Mouse (Mus musculus) lung, embryonic 16.5 days (tissue): ENCODE data around the gene Rrp1b. TPM values are rescaled to one million over a fixed set of nuclear protein-coding genes. Genes with fewer than 3 reads are reported as not detected.
"Not testable (repeated sequence)": the region's sequence is repeated elsewhere in the genome, so short reads cannot be mapped to it uniquely, and the experiment has no call there.

ENCODE experiments used
- ATAC-seq: fragments of 200-750 bp; cut with Nextera tagmentation; 2 replicates; pipeline ENCODE4 v1.8.0; 2017; ENCODE audit warnings: low read depth, mild to moderate bottlenecking, moderate library complexity
- H3K27ac ChIP-seq: fragments of 300-500 bp; sonication (generic); 2 replicates; pipeline ENCODE4 v1.5.1; 2014; ENCODE audit warnings: mild to moderate bottlenecking, control low read depth, low read length
- H3K27me3 ChIP-seq: fragments of 300-500 bp; sonication (generic); 2 replicates; pipeline ENCODE4 v1.6.1; 2014; ENCODE audit warnings: low read depth, low read length, mixed read lengths; ENCODE audit not compliant: control insufficient read depth, insufficient read depth
- H3K36me3 ChIP-seq: fragments of 300-500 bp; sonication (generic); 2 replicates; pipeline ENCODE4 v1.6.1; 2014; ENCODE audit warnings: low read length; ENCODE audit not compliant: control insufficient read depth, insufficient read depth
- H3K4me1 ChIP-seq: fragments of 300-500 bp; sonication (generic); replicated peaks from 2 replicates; pipeline ENCODE4 v1.6.1; 2014; ENCODE audit warnings: low read length, mixed read lengths; ENCODE audit not compliant: control insufficient read depth, insufficient read depth
- H3K4me2 ChIP-seq: fragments of 300-500 bp; sonication (generic); 2 replicates; pipeline ENCODE4 v1.6.1; 2014; ENCODE audit warnings: low read depth, low read length, control low read depth
- H3K4me3 ChIP-seq: fragments of 300-500 bp; sonication (generic); 2 replicates; pipeline ENCODE4 v1.5.1; 2014; ENCODE audit warnings: mild to moderate bottlenecking, low read length, control low read depth
- H3K9ac ChIP-seq: fragments of 300-500 bp; sonication (generic); 2 replicates; pipeline ENCODE4 v1.6.1; 2014; ENCODE audit warnings: low read length, control low read depth
- H3K9me3 ChIP-seq: fragments of 300-500 bp; sonication (generic); 2 replicates; pipeline ENCODE4 v1.6.1; 2016; ENCODE audit warnings: low read length; ENCODE audit not compliant: control insufficient read depth
- WGBS: fragments of 180-500 bp; shearing (Covaris S2); extraction: QIAGEN DNeasy Blood & Tissue Kit; methylation state at CpG from one replicate; pipeline ENCODE4 v1.1.7; 2014; 5-methylcytosine and 5-hydroxymethylcytosine counted together
- polyA plus RNA-seq: library from polyadenylated mRNA; unstranded; fragments of >200 nt; fragmentation: Nextera tagmentation; extraction: Ambion mirVana; gene quantifications from 2 replicates; pipeline ENCODE4 v1.2.1, GENCODE M21; 2015

The Rrp1b gene
- polyA plus RNA-seq, 1 experiment from 2014 or later, result 58.5 TPM

GRCm38 (mm10) chr17:32063654-32064053 is 27.8 kb downstream of the Rrp1b start:
- WGBS, result 63% methylated on average over 2 of the region's 2 CpGs
- Histone ChIP-seq H3K4me3 (no peak overlapping the region), H3K9me3 (no peaks in the 10 kb centered on the region), H3K27me3 (no peaks in the 10 kb centered on the region), H3K9ac (no peak overlapping the region), H3K27ac (no peak overlapping the region), H3K4me2 (no peak overlapping the region), H3K4me1 (no peaks in the 10 kb centered on the region), H3K36me3 (peaks cover 18% of the 10 kb centered on the region)
- no peak for ATAC-seq

GRCm38 (mm10) chr17:32064762-32065161 is 28.9 kb downstream of the Rrp1b start:
- not testable (repeated sequence) for H3K4me3 ChIP-seq, H3K27ac ChIP-seq, H3K27me3 ChIP-seq, H3K4me1 ChIP-seq, H3K4me2 ChIP-seq, H3K9ac ChIP-seq, ATAC-seq, H3K9me3 ChIP-seq
- H3K36me3 ChIP-seq, result peaks cover 17% of the 10 kb centered on the region
- WGBS, result 75% methylated on average over 8 of the region's 8 CpGs

DNA sequence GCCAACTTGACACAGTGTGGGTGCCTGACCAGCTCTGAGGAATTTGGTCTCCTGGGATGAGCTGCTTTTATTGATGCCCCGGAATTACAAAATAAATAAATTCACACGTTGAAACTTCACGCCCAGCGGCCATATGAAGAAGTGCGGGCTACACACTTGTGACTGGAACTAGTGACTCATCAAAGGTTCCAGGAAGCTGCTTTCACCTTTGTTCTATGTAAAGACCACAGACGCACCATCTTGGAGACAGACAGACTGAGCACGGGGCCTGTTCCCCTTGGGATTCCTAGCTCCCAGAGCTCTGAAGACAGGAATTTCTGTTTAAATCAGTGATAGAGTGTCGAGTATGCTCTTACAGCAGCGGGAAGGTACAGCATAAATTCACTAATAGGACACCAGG is 31.6 kb downstream of the Rrp1b start:
- Histone ChIP-seq H3K27me3 (no peaks in the 10 kb centered on the region), H3K4me2 (no peak overlapping the region), H3K4me1 (no peaks in the 10 kb centered on the region), H3K9me3 (no peaks in the 10 kb centered on the region), H3K9ac (no peak overlapping the region), H3K4me3 (no peak overlapping the region), H3K36me3 (no peaks in the 10 kb centered on the region), H3K27ac (no peak overlapping the region)
- WGBS, result 59% methylated on average over 9 of the region's 9 CpGs
- ATAC-seq, result no peak

DNA sequence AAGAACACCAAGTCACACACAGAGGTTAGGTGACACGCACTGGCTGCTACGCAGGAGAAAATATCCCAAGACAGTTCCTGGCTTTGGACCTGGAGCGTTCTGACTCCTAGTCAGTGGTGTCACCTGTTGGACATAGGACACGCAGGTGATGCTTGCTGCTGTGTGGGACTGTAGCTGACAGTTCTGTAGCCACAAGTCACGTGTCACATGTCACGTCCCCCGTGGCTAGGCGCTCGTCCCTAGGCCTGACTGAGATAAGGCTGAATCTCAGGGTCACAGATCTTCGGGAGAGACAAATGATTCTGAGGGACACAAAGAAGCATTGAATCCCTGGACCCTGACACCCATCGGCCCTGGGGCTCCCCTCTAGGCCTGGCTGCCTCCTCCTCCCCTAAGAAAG is 32.5 kb downstream of the Rrp1b start:
- Histone ChIP-seq H3K27me3 (no peaks in the 10 kb centered on the region), H3K4me3 (no peak overlapping the region), H3K4me2 (no peak overlapping the region), H3K36me3 (no peaks in the 10 kb centered on the region), H3K4me1 (no peaks in the 10 kb centered on the region), H3K9me3 (no peaks in the 10 kb centered on the region), H3K27ac (no peak overlapping the region), H3K9ac (no peak overlapping the region)
- WGBS, result 80% methylated on average over 11 of the region's 11 CpGs
- ATAC-seq, result no peak

GRCm38 (mm10) chr17:32068810-32069209 is 32.9 kb downstream of the Rrp1b start:
- Histone ChIP-seq H3K36me3 (no peaks in the 10 kb centered on the region), H3K4me1 (no peaks in the 10 kb centered on the region), H3K4me3 (no peak overlapping the region), H3K27me3 (no peaks in the 10 kb centered on the region), H3K9ac (no peak overlapping the region), H3K27ac (no peak overlapping the region), H3K9me3 (no peaks in the 10 kb centered on the region), H3K4me2 (no peak overlapping the region)
- WGBS, result 88% methylated on average over 2 of the region's 2 CpGs
- ATAC-seq, result no peak

- 4% methylated on average over 2 of the region's 2 CpGs for WGBS
- peak; percentile 51; the same call in 1 of the 2 replicates for ATAC-seq
These were observed 37.5 kb downstream of the Rrp1b start for GRCm38 (mm10) chr17:32073359-32073758.

DNA sequence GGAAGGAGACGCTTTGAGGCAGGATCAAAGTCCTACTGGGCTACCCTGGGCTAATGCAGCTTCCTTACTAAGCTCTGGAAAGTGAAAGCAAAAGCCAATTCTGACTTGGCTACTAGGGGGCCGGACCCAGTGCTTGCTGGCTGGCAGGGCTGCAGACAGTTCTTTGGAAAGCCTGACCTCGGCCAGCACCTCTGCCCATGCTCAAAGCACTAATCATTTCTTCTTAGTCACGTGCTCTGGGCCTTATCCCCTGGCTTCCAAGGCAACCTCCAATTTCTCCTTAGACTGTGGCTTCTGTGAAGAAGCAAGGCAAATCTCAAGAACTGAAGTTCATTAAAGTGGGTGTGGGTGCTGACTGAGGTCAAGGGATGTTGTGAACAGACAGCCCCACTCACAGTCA is 38.8 kb downstream of the Rrp1b start:
- Histone ChIP-seq H3K4me1 (no peaks in the 10 kb centered on the region), H3K27ac (no peak overlapping the region), H3K9me3 (no peaks in the 10 kb centered on the region), H3K27me3 (no peaks in the 10 kb centered on the region), H3K36me3 (no peaks in the 10 kb centered on the region), H3K4me3 (no peak overlapping the region), H3K4me2 (no peak overlapping the region), H3K9ac (no peak overlapping the region)
- 58% methylated on average over 4 of the region's 4 CpGs for WGBS
- ATAC-seq, result no peak

More at GRCm38 (mm10) chr17:32073359-32073758, 37.5 kb downstream of the Rrp1b start:
- H3K4me1 ChIP-seq, result no peaks in the 10 kb centered on the region
- no peak overlapping the region for H3K9ac ChIP-seq
- no peaks in the 10 kb centered on the region for H3K27me3 ChIP-seq
- no peak overlapping the region for H3K4me3 ChIP-seq
- H3K4me2 ChIP-seq, result no peak overlapping the region
- no peak overlapping the region for H3K27ac ChIP-seq
- H3K9me3 ChIP-seq, result no peaks in the 10 kb centered on the region
- no peaks in the 10 kb centered on the region for H3K36me3 ChIP-seq

GRCm38 (mm10) chr17:32075164-32075563 is 39.3 kb downstream of the Rrp1b start:
- Histone ChIP-seq H3K4me3 (no peak overlapping the region), H3K4me1 (no peaks in the 10 kb centered on the region), H3K36me3 (no peaks in the 10 kb centered on the region), H3K4me2 (no peak overlapping the region), H3K9ac (no peak overlapping the region), H3K27ac (no peak overlapping the region), H3K9me3 (no peaks in the 10 kb centered on the region), H3K27me3 (no peaks in the 10 kb centered on the region)
- ATAC-seq, result 0 out of 2 replicates have a peak, but pooled peaks have one; percentile 24
- WGBS, result 0% methylated on average over 2 of the region's 2 CpGs

- 93% methylated on average over 2 of the region's 2 CpGs for WGBS
- no peak overlapping the region for H3K4me2 ChIP-seq
- no peaks in the 10 kb centered on the region for H3K36me3 ChIP-seq
- no peaks in the 10 kb centered on the region for H3K9me3 ChIP-seq
- no peak for ATAC-seq
- no peak overlapping the region for H3K4me3 ChIP-seq
- no peak overlapping the region for H3K9ac ChIP-seq
- H3K27ac ChIP-seq, result no peak overlapping the region
- H3K27me3 ChIP-seq, result no peaks in the 10 kb centered on the region
- H3K4me1 ChIP-seq, result no peaks in the 10 kb centered on the region
These were observed 47.5 kb downstream of the Rrp1b start for GRCm38 (mm10) chr17:32083351-32083750.

GRCm38 (mm10) chr17:32087069-32087468 is 51.2 kb downstream of the Rrp1b start:
- H3K27ac ChIP-seq, result no peak overlapping the region
- no peak overlapping the region for H3K4me2 ChIP-seq
- H3K36me3 ChIP-seq, result no peaks in the 10 kb centered on the region
- no peak for ATAC-seq
- H3K4me1 ChIP-seq, result peaks cover 4% of the 10 kb centered on the region; the same call in 1 of the 2 replicates
- H3K4me3 ChIP-seq, result no peak overlapping the region
- no peaks in the 10 kb centered on the region for H3K27me3 ChIP-seq
- WGBS, result 97% methylated on average over 2 of the region's 2 CpGs
- H3K9ac ChIP-seq, result no peak overlapping the region
- no peaks in the 10 kb centered on the region for H3K9me3 ChIP-seq
